Mouse (Mus musculus): ENCODE results near the gene Tmem52b. TPM values are rescaled to one million over a fixed set of nuclear protein-coding genes. Genes with fewer than 3 reads are reported as not detected.
"Not testable (repeated sequence)": the region's sequence is repeated elsewhere in the genome, so short reads cannot be mapped to it uniquely, and the experiment has no call there.

Tmem52b gene
- polyA plus RNA-seq (2012; rRNA removed) = not detected in 2 replicates

GRCm38 (mm10) chr6:129512367-129512766 is at the start of gene Tmem52b:
TSS of gene Tmem52b (plus strand) at chr6:129512555.
- DNase-seq (ENCODE audit: extremely low spot score in 1 of 2, low spot score in 1 of 2) = no peak

- DNase-seq (ENCODE audit: extremely low spot score in 1 of 2, low spot score in 1 of 2) = no peak
Observed at GRCm38 (mm10) chr6:129471386-129471785, 41.0 kb upstream of the Tmem52b start.

- no peak for DNase-seq (ENCODE audit: extremely low spot score in 1 of 2, low spot score in 1 of 2)
Observed at GRCm38 (mm10) chr6:129472627-129473026, 39.7 kb upstream of the Tmem52b start.

GRCm38 (mm10) chr6:129476404-129477126 is 35.8 kb upstream of the Tmem52b start:
- peak in 1 of 2 experiments; percentile 48 for DNase-seq (ENCODE audit: extremely low spot score in 1 of 2, low spot score in 1 of 2)

- peak in 1 of 2 experiments; percentile 14 for DNase-seq (ENCODE audit: extremely low spot score in 1 of 2, low spot score in 1 of 2)
Observed at GRCm38 (mm10) chr6:129480089-129480958, 32.0 kb upstream of the Tmem52b start.

- DNase-seq (ENCODE audit: extremely low spot score in 1 of 2, low spot score in 1 of 2) = no peak
Observed at GRCm38 (mm10) chr6:129494924-129495323, 17.4 kb upstream of the Tmem52b start.

- DNase-seq (ENCODE audit: extremely low spot score in 1 of 2, low spot score in 1 of 2) = no peak
Observed at GRCm38 (mm10) chr6:129497345-129498218, 14.8 kb upstream of the Tmem52b start.

GRCm38 (mm10) chr6:129499516-129499915 is 12.8 kb upstream of the Tmem52b start:
- DNase-seq (ENCODE audit: extremely low spot score in 1 of 2, low spot score in 1 of 2) = not testable (repeated sequence)

- DNase-seq (ENCODE audit: extremely low spot score in 1 of 2, low spot score in 1 of 2) = no peak
Observed at GRCm38 (mm10) chr6:129503471-129503870, 8.9 kb upstream of the Tmem52b start.

GRCm38 (mm10) chr6:129507024-129507423 is 5.3 kb upstream of the Tmem52b start, which contains the start of gene Olr1:
TSS of gene Olr1 (minus strand) at chr6:129507165.
- DNase-seq (ENCODE audit: extremely low spot score in 1 of 2, low spot score in 1 of 2) = peak in 1 of 2 experiments; percentile 33

- DNase-seq (ENCODE audit: extremely low spot score in 1 of 2, low spot score in 1 of 2) = no peak
Observed at GRCm38 (mm10) chr6:129510120-129510911, 2.0 kb upstream of the Tmem52b start.

- DNase-seq (ENCODE audit: extremely low spot score in 1 of 2, low spot score in 1 of 2) = no peak
Observed at GRCm38 (mm10) chr6:129512868-129513267, 513 bp downstream of the Tmem52b start.

GRCm38 (mm10) chr6:129513409-129513808 is 1.1 kb downstream of the Tmem52b start:
- peak in 1 of 2 experiments; percentile 57 for DNase-seq (ENCODE audit: extremely low spot score in 1 of 2, low spot score in 1 of 2)

- DNase-seq (ENCODE audit: extremely low spot score in 1 of 2, low spot score in 1 of 2) = no peak
Observed at GRCm38 (mm10) chr6:129514376-129514775, 2.0 kb downstream of the Tmem52b start.

GRCm38 (mm10) chr6:129515068-129515467 is 2.7 kb downstream of the Tmem52b start:
- DNase-seq (ENCODE audit: extremely low spot score in 1 of 2, low spot score in 1 of 2) = no peak

- no peak for DNase-seq (ENCODE audit: extremely low spot score in 1 of 2, low spot score in 1 of 2)
Observed at GRCm38 (mm10) chr6:129516388-129516787, 4.0 kb downstream of the Tmem52b start.

- DNase-seq (ENCODE audit: extremely low spot score in 1 of 2, low spot score in 1 of 2) = peak in 1 of 2 experiments; percentile 84
Observed at GRCm38 (mm10) chr6:129517752-129518408, 5.5 kb downstream of the Tmem52b start.

GRCm38 (mm10) chr6:129526069-129526468 is 13.7 kb downstream of the Tmem52b start:
- no peak for DNase-seq (ENCODE audit: extremely low spot score in 1 of 2, low spot score in 1 of 2)

- no peak for DNase-seq (ENCODE audit: extremely low spot score in 1 of 2, low spot score in 1 of 2)
Observed at GRCm38 (mm10) chr6:129527416-129527815, 15.1 kb downstream of the Tmem52b start.
